Mouse (Mus musculus) adrenal gland, postnatal 10 days (tissue): ENCODE measurements around the gene Swi5. TPM values are rescaled to one million over a fixed set of nuclear protein-coding genes. Genes with fewer than 3 reads are reported as not detected.
"Not testable (repeated sequence)": the region's sequence is repeated elsewhere in the genome, so short reads cannot be mapped to it uniquely, and the experiment has no call there.

Experiments
- DNase-seq: peaks from one replicate; pipeline ENCODE4 v3.0.0; 2021; ENCODE audit warnings: mixed read lengths
- total RNA-seq, 2 experiments: library from RNA; stranded (reverse); gene quantifications; 2 replicates each; pipeline ENCODE4 v1.2.3; 2021

The Swi5 gene
- total RNA-seq, 2 experiments from 2014 or later: 248 to 255 TPM

DNA sequence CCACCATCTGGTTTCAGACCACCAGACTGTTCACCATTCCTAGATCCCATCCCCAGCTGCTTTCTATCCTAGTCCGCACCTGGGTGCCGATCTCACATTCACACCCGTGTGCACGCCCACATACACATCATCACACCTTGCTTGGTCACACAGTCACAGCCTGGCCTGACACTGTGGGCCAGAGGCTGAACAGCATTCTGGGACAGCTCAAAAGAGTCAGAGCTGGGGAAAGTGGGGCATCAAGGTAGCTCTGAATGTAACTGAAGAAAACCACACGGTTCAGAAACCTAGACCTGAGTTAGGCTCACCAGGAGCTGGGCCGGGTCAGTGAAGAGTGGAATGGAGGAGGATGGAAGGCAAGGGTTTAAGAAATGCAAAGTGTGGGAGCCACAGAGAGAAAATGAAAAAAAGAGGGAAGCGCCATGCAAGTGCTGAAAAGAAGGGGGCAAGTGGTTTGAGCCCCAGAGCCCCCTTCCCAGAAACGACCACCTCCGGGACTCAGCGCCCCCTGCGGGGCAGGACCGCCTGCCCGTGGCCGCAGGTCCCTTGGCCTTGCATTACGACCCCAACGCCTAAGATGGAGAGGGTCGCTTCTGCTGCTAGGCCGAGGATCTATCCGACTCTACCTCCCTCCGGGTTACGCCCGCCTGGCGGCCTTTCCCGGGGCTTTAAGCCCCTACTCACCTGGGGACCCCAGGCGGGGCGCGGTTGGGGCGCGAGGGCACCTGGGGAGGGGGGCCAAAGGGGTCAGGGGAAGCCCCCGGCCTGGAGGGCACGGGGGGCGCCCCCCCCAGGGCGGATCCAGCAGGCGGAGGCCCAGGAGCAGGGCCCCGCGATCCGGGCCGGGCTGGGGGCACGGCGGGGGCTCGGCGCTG is 23.8 kb upstream of the Swi5 start:
- no peak for DNase-seq

DNA sequence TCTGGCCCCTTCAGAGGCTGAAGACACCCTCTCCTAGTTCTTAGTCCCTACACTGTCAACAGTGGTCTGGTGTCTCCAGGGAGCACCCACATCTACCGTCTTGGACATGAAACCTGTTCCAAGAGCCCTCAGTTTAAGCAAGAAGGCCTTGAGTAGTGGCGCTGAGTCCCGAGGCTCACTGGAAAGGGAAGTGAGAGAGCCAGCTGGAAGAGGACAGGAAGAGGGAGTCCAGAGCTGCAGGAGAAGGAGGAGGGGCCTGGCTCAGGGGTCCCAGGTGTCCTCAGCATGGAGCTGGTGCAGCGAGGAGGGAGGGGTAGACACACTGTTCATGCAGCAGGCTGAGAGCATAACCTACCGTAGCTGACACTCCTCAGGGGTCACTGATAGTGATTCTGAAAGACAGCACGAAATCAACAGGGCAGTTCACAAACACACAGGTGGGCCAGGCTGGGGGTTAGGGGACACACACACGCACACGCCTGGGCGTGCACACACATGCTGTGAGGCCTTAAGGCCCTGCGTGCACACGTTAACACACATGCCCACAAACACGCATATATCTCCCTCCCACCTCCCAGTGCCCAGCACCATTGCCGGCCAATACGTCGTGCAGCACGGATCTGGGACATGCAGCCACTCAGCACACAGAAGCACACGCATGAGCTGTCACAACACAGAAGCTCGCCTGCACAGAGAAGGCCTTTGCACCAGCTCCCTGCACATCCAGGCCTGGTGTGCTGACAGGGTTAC is 22.4 kb upstream of the Swi5 start:
- no peak for DNase-seq

DNA sequence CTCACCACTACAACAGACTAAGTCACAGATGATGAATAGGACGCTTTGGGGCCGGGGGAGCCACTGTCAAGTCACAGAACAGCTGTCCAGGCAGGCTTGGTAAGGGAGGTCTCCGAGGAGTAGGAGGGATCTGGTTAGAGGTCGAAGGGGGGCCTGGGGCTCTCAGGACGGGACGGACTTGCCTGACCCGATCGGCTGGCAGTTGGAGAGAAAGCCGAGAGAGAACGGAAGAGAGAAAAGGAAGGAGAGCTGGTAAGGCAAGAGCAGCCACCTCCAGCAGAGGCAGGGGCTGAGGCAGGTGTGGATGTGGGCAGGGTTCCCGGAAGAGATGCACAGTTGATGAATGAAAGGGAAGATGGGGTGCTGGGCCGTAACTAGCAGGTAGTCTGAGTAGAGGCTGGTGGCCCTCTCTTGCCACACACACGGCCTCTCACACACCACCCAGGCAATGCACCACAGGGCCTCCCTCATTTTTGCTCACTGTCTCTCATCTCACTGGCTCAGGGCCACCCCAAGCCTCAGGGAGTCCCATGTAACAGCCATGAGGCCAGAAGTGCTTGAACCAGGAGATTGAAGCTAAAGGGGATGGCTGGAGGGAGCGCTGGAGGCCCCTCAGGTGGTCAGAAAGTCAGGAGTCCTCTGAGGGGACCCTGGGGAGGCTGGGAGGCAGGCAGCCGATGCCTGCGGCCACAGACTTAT is 21.1 kb upstream of the Swi5 start:
- DNase-seq: no peak

DNA sequence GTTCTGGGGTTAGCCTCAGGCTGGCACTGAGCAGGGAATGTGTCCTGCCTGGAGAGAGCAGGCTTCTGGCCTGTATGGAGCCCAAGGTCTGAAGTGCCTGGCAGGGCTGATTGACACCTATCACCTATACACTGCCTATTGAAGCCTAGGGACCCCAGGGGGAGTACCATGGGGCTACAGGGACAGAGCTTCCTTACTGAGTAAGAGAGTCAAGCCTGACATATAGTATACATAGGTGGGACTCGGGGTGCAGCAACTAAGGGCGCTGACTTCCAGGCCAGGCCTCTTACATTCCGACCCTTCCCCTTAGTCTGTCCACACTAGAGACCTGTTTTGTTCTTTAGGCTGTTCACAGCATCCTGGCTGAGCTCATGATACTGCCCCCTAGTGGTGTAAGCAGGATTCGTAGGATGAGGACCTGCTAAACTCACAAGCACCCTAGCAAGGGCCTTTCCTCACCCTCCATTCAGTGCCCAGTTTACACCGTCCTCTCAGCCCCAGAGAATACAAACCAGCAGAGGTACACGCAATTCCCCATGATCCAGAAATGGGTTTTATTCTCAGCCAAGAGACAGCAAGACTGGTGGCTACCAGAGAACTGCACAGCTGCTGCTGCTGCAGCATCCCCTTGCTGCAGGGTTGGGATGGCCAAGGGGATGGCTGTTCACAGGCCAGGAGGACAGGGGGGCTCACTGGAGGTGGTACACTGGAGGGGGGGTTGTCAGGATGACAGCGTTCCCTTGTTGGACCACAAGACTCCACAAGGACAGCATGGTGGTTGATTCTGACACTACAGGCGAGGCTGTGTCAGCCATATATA is 20.3 kb upstream of the Swi5 start:
- DNase-seq: peak; percentile 74

DNA sequence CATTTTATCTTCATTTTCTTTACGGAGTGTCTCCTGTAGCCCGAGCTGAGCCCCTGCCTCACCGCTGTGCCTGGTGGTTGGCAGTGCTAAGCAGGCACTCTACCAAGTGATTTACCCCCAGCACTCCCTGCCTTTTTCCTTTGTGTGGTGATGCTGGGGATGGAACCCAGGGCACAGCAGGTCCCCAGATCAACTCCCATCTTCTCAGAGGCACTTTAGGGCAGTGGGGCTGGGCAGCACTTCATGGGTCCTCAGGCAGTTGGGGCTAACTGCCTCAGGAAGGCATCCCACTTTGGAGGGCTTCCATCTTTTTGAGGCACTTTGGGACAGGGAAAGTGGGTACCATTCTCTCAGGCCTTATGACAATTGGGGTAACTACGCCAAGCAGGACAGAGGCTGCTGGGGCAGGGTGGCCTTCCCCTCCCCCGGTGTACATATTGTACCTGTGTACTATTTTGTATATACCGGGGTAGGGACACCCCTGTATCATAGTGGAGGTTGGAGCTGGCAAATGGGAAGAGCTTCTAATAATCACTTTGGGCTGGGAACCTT is 19.4 kb upstream of the Swi5 start:
- DNase-seq: no peak

DNA sequence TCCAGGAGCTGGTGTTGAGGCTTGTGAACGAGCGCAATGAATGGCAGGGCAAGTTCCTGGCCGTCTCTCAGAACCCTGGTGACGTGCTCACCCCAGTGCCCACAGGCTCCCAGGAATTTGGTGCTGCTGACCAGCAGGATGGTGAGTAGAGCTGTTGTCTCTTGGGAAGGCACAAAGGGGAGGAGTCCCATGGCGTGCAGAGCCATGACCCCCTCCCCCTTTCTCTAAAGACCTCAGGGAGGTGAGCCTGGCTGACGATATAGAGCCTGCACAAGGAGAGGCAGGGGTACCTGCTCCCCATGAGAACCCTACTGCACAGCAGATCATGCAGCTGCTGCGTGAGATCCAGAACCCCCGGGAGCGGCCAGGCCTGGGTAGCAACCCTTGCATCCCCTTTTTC is 18.3 kb upstream of the Swi5 start:
- no peak for DNase-seq

DNA sequence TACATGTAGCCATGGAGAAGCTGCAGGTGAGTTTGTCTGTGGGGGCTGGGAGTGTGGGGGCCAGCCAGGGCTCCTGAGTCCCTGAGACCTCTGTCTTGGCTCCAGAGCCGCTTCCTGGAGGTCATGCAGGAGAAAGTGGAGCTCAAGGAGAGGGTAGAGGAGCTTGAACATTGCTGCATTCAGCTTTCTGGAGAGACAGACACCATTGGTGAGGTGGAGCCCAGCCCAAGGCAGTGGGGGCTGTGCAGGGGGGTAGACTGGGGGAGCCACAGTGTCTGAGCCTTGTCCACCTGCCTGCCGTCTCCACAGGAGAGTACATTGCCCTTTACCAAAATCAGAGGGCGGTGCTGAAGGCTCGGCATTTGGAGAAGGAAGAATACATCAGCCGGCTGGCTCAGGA is 17.8 kb upstream of the Swi5 start:
- DNase-seq: no peak

DNA sequence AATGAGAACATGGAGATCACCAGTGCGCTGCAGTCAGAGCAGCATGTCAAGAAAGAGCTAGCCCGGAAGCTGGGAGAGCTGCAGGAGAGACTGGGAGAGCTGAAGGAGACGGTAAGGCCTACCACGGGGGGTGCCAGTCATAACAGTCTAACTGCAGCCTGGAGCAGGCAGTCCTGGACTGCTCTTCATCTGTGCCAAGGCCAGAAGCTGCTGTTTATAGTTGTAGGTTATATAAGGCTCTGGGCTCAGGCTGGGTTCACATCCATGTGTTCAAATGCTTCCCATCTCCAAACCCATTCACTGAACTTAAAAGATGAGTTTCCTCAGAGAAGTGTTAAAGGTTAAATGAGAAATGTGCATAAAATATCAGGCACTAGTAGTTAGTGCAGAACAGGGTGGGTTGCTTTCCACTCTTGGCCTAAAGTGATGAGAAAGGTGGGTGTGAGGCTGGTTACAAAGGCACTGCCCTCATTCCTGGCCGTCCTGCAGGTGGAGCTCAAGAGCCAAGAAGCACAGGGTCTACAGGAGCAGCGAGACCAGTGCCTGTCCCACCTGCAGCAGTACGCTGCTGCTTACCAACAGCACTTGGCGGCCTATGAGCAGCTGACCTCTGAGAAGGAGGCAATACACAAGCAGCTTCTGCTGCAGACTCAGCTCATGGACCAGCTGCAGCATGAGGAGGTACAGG is 16.4 kb upstream of the Swi5 start:
- DNase-seq: peak; percentile 69

DNA sequence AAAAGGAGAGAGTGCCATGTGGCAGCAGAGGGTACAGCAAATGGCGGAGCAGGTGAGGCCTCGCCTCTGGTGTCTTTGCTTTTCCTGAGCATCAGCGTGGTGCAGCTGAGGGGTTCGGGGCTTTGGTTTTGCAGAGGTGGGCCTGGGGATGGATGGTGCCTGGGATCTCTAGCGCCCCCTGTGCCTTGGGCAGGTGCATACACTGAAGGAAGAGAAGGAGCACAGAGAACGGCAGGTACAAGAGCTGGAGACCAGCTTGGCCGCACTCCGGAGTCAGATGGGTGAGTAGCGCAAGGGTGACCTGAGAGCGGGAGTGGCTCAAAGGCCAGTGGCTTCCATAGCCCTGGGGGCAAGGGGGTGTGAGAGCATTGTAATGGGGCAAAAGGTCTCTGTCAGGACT is 15.1 kb upstream of the Swi5 start:
- no peak for DNase-seq

DNA sequence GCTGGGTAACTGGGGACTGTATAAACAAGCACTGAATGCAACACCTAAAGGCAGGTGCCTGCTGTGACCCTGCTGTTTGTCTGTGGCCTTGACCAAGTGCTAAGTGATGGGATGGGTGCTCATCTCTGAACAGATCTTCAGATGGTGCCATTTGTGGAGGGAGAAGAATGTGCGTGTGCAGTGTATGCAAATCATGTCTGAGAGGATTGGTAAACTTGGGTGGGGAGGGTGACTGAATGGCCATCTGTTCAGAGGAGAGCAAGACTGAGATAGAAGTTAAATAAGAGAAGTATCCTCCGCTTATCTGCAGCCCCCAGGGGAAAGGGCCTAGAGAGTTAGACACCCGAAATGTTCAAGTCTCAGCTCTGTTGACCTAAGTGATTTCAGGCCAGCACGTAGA is 11.6 kb upstream of the Swi5 start:
- DNase-seq: no peak

DNA sequence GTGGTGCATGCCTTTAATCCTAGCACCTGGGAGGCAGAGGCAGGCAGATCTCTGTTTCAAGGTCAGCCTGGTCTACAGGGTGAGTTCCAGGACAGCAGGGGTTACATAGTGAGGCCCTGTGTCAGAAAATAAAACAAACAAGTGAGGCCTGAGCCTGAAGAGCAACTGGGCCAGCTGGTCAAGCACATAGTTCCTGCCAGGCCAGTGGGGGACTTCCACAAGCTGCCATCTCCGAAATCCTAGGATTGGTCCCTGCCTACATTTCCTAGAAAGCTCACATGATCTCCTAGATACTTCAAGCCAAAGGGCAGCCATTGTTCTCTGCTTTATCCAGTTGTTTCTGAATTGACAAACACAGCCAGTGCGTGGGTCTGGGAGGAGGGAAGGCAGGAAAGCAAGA is 8.0 kb upstream of the Swi5 start:
- not testable (repeated sequence) for DNase-seq

DNA sequence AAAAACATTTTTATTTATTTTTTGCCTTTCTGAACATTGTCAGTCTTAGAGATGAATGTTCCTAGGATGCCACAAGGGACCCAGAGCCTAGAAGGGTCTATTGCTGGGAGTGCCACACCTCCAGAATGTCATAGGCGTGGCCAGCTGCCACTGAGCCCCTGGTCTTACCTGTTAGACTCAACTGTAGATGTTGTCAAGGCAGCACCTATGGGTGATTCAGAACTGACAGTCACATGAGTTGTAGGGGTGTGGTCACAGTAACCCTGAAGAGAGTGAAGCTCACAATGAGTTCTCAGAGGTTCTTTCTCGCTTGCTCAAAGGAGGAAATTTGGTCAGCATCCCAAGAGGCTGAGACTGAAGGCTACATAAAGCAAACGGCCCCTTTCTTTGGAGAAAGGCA is 7.4 kb upstream of the Swi5 start:
- DNase-seq: no peak

DNA sequence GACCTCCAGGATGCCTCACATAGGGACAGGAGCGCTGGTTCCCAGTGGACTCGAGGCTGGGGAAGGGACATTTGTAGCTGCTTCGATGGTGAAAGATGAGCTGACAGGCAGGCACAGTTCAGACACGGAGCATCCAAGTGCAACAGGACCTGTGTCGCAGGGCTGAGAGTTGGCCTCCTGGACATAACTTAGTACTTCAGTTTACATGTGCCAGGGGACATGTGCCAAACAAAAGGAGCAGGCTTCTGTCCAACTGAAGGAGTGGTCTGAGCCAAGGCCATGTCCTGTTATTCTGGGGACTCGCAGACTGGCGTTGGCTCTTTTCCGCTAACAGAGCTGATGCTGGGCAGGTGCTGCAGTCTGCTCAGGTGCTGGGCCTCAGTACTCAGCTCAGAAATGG is 6.5 kb upstream of the Swi5 start:
- DNase-seq: peak; percentile 73

DNA sequence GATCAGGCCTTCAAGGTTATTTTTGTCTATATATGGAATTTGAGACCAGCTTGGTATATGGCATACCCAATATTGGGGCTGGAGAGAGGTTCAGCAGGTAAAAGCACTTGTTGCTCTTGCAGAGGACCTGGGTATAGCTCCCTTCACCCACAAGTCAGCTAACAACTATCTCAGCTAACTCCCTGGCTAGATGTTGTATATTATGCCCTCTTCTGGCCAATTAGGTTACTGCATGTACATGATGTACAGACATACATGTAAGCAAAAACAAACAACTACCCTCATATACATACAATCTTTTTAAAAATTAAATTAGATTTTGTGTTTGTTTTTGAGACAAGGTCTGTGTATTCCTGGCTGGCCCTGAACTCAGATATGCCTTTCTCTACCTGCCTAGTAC is 1.7 kb upstream of the Swi5 start:
- no peak for DNase-seq

DNA sequence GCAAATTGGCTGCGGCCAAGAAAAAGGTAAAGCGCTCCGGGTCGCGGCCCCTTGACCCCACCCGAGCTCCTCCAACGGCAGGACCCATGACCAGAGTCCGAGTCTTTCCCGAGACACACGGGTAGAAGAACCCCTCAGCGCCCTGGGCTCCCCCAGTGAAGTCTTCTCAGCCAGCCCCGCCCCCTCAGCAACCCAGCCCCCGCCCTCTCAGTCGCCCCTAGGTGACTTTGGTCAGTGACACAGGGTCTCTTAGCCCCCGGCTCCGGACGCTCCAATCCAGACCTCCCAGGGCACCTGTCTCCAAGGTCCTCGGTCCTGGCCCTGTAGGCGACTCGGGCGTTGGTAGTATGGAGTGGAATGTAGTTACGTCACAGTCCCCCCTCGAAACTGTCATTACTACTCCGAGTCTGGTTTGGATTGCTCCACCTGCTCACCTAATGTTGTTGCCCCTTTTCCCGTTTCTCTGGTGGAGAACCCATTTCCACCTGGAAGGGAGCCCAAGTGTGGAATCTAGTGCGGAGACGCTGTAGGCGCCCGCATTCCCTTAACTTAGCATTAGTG is 576 bp upstream of the Swi5 start:
- no peak for DNase-seq

DNA sequence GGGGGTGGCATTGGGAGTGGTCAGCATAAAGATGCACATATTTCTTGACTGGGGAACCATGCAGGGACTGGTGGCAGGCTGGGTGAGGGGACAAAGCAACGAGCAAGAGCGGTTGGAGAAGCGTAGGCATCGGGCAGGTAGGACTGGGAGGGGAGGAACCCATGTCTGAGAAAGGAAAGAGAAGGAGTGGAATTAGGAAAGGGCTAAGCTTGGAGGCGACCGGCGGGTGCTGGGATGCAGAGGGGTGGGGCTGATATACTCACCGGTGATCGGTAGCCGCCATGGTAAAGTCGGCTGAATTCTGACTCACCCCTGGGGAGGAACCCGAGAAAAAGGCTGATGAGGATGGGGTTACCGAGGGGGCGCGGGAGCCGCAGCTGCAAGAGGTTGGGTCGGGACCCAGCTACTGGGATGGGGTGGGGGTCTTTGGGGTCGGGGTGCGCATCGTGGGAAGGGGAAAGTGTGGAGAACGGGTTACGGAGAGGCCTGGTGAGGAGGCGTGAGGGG is 488 bp downstream of the Swi5 start, which contains the start of gene Golga2:
Gene Golga2 (plus strand): TSS at position 51 of the 507 bp plus-strand sequence.
- DNase-seq: no peak

DNA sequence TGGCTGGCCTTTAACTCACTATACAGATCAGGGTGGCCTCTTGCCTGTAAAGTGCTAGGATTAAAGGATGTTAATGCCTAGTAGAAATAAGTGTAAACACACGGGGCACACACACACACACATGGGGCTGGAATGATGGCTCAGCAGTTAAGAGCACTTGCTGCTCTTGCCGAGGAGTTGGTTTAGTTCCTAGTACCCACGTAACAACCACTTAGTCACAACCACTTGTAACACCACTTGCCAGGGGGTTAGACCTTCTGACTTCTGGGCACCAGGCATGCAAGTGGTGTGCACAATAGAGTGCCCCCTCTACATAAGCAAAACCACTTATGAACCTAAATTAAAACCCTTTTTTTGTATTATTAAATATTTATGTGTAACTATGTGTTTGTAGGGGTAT is 3.9 kb downstream of the Swi5 start:
- DNase-seq: no peak

DNA sequence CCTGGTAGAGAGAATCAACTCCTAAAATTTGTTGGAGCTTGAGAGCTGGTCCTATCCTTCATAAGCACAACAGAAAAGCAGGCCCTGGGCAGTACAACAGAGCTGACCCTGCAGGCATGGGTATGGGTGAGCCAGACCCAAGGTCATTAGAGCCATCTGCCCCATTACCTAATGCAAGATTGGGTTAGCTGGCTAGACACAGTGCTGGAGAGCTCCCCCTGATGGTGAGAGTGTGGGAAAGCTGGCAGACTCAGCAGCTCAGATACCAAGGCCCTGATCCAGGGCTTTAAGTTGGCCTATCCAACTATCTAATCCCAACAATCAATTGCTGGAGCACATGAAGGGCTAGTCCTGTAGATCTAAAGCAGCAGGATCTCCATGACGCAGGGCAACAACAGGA is 5.1 kb downstream of the Swi5 start:
- DNase-seq: peak; percentile 85

DNA sequence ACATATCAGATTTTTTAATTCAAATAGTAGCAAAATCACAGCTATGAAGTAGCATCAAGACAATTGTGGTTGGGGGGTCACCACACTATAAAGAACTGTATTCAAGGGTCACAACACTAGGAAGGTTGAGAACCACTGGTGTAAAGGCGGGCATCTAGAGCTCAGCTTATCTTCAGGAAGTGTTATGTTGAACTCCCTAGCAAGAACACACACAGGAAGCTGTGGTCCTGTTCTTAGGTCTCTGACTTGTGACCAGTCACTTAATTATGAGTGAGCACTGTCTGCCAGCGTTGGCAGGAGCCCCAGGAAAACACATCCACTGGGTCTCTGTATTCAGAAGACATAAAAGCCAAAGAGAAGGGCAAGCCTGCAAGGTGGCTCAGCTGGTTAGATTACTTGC is 5.6 kb downstream of the Swi5 start:
- DNase-seq: no peak

DNA sequence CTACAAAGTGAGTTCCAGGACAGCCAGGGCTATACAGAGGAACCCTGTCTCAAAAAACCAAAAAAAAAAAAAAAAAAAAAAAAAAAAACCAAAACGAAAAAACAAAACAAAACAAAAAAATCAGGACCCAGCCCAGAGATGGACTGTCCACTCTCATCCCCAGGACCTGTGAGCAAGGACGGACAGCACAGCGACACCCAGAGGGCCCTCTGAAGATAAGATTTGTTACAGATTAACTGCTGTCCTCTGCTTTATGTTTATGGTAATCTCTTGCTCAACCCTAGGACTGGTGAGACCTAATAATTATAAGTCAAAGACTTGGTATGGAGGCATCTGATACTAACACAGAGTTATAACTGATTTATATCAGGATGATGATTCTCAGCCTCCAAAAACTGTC is 12.1 kb downstream of the Swi5 start:
- DNase-seq: no peak

DNA sequence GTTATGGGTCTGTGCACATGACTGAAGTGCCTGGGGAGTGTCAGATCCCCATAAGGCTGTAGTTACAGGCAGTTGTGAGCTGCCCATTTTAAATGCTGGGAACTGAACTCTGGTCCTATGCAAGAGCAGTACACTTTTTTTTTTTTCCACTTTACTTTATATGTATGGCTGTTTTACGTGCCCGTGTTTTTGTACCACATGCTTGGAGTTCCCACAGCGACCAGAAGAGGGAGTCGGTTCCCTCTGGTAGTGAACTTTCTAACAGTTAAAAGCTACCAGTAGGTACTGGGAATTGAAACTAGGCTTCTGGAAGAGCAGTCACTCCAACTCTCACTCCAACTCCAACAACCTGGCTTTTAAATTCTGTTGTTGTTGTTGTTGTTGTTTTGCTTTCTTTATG is 27.2 kb downstream of the Swi5 start:
- DNase-seq: no peak
